ENCODE assay signal across 8 mouse cellular contexts in genomic region chr4:118134485-118135365, GRCm38 (mm10). TPM values are rescaled to one million over a fixed set of nuclear protein-coding genes. Genes with fewer than 3 reads are reported as not detected.
DNase-seq lines count a peak whose midpoint lies in the region; ATAC-seq and TF ChIP-seq lines count a peak whose summit lies in the region.

Gene St3gal3, minus strand, starts transcription at chr4:118134914.

- DNase-seq in WW6 (ENCODE audit: low read depth, low spot score) = peak; percentile 89
- DNase-seq in cerebellum, postnatal 4 days (ENCODE audit: low spot score in 2 of 2) = peak; percentile 98 to 99
- DNase-seq in gastrocnemius, adult 2 months = peak; percentile 100
- DNase-seq in hindbrain, postnatal 0 days (ENCODE audit: low spot score) = peak; percentile 98
- DNase-seq in left cerebral cortex, adult 2 months (ENCODE audit: extremely low spot score in 1 of 2, low spot score in 2 of 2) = peak; percentile 98
- peak; percentile 98 for DNase-seq in right cerebral cortex, adult 2 months (ENCODE audit: low spot score in 2 of 2)
- peak; percentile 97 for DNase-seq in urinary bladder, postnatal 14 days (ENCODE audit: low spot score)

- intact Hi-C loops in gastrocnemius, adult 2 months (cut with DNase I) = loop anchor here (5.0 kb wide), 1 partner anchor 42 kb away; no protein-coding TSS in a partner anchor
- intact Hi-C loops in left cerebral cortex, adult 2 months (cut with DNase I) = loop anchor here (2.0 kb wide), 1 partner anchor 44 kb away; no protein-coding TSS in a partner anchor

- no peak for TF ChIP-seq CTCF in gastrocnemius, adult 2 months (IDR thresholded peaks at IDR 0.05)
- no peak for TF ChIP-seq CTCF in hindbrain, postnatal 0 days (IDR thresholded peaks at IDR 0.05; ENCODE audit: low read depth)
- TF ChIP-seq CTCF in left cerebral cortex, adult 2 months (IDR thresholded peaks at IDR 0.05) = no peak

- peaks cover 8% of the 10 kb centered on the region for H3K36me3 ChIP-seq in hindbrain, postnatal 0 days (ENCODE audit: insufficient read depth, low read length)

- peak within 1 kb of the TSS; percentile 99 for H3K4me3 ChIP-seq in gastrocnemius, adult 2 months
- H3K4me3 ChIP-seq in hindbrain, postnatal 0 days (ENCODE audit: low read length) = peak within 1 kb of the TSS; percentile 98
- peak within 1 kb of the TSS; percentile 86 for H3K4me3 ChIP-seq in left cerebral cortex, adult 2 months

- peaks cover 4% of the 10 kb centered on the region for H3K4me1 ChIP-seq in hindbrain, postnatal 0 days (ENCODE audit: insufficient read depth, low read length)

- H3K4me2 ChIP-seq in hindbrain, postnatal 0 days (ENCODE audit: low read depth, low read length) = peak within 1 kb of the TSS; percentile 89

- H3K9me3 ChIP-seq in hindbrain, postnatal 0 days (ENCODE audit: low read length) = no peaks in the 10 kb centered on the region

- WGBS in hindbrain, postnatal 0 days = under 1% methylated on average over 72 of the region's 84 CpGs

- H3K27me3 ChIP-seq in hindbrain, postnatal 0 days (ENCODE audit: insufficient read depth, low read length) = no peaks in the 10 kb centered on the region

- peak within 1 kb of the TSS; percentile 94 for H3K27ac ChIP-seq in gastrocnemius, adult 2 months
- H3K27ac ChIP-seq in hindbrain, postnatal 0 days = peak within 1 kb of the TSS; percentile 80
- peak within 1 kb of the TSS; percentile 84 for H3K27ac ChIP-seq in left cerebral cortex, adult 2 months

- peak; percentile 97 for ATAC-seq in hindbrain, postnatal 0 days
- ATAC-seq in megakaryocyte, adult 5-6 weeks (ENCODE audit: poor library complexity, severe bottlenecking) = peak; percentile 96

- peak within 1 kb of the TSS; percentile 78 for H3K9ac ChIP-seq in hindbrain, postnatal 0 days (replicated peaks; ENCODE audit: low read length)

RNA-seq across cellular contexts. Expression of gene St3gal3, which starts in this region (rescaled TPM):
- 10 to 100 TPM; 73.4 to 75.0 TPM for total RNA-seq in gastrocnemius, adult 2 months (2021)
- 50.2 and 50.9 TPM in 2 replicates for total RNA-seq in hindbrain, postnatal 0 days (2014; rRNA removed)
- 11.3 and 11.8 TPM in 2 replicates for polyA plus RNA-seq in hindbrain, postnatal 0 days (2015; fragmentation: Nextera tagmentation; extraction: Ambion mirVana)
- total RNA-seq in left cerebral cortex, adult 2 months (2021) = 10 to 100 TPM; 46.0 to 47.4 TPM
- 5.3 and 7.3 TPM in 2 replicates for total RNA-seq in megakaryocyte, adult 5-6 weeks (2015)
- total RNA-seq in megakaryocyte, adult 5-6 weeks (2017) = 6.6 and 7.2 TPM in 2 replicates

Comparison
In these comparisons a context has a peak if more than half of its experiments do, and no peak if none do; other contexts are left out.
1. Peak in every context shown above with its lines: DNase-seq, ATAC-seq, H3K4me3 ChIP-seq and H3K27ac ChIP-seq.